Mouse (Mus musculus) c-Kit-positive CD71-positive TER-119-positive erythroid progenitor cells, embryonic 14.5 days (primary cell): ENCODE measurements around the gene Lrrc74b.

Source experiments
- DNase-seq: peaks from one replicate; pipeline ENCODE4 v3.0.0-alpha.2; 2013; ENCODE audit warnings: low spot score

The Lrrc74b gene

DNA sequence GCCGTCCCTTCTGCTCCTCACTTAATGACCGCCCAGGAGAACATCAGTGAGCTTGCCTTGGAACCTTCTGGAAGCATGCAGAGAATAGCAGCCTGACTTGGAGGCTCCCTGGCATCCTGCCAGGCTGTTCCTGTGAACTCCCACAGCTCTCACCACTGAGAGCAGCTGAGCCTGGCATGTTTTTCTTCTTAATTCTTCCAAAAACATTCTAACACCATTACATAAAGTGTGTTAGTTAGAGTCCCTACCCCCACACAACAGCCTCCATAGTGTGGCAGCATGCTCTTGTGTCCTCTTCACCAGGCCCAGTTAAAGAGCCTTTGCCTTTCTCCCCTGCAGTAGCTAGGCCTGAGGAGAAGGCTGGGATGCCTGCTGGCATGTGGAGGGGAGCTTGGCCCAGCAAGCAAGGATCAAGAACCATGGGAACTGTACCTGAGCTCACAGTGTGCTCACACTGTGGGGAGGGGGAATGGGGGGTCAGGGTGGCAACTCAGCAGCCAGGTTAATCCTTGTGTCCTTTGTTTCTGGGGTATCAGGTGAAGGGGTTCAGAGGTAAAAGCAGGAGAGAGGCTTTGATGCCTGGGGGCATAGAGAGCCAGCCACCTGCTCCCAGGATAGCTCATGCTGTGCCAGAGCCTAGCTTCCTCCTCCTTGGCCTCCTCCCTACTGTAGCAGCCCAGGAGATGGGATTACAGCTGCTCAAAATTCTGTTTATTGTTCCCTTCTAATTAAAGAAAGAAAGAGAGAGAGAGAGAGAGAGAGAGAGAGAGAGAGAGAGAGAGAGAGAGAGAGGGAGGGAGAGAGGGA, 64.3 kb downstream of the Lrrc74b start:
- DNase-seq: no peak
